Mouse (Mus musculus): ENCODE results near the gene Tmprss7. TPM values are rescaled to one million over a fixed set of nuclear protein-coding genes. Genes with fewer than 3 reads are reported as not detected.

Gene Tmprss7
- polyA plus RNA-seq, 1 experiment: 0.20 TPM

DNA sequence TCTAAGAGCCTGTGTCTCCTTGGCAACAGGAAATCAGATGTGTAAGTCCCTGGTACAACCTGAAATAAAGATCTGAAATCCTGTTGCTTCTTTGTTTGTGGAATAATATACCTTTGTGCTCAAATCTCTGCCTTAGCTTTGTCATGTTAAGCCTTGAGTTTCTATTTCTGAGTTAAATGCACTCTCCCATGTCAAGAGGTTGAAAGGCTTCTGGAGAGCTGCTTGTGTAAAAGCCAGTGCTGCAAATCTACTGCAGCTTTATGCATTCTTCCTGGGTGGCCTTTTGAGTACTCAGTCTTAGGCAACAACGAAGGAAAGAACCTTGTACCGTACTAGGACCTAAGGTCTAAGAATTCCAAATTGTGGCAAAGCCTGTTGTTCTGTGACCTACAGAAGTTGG lies 80.2 kb downstream of the Tmprss7 start:
- no peak overlapping the region for H3K4me3 ChIP-seq (ENCODE audit: low read depth, low read length)
- TF ChIP-seq CTCF (IDR thresholded peaks at IDR 0.05; ENCODE audit: extremely low read depth, insufficient read length, insufficient replicate concordance, low read depth, low read length) (no peak), POLR2A (IDR thresholded peaks at IDR 0.05; ENCODE audit: low read depth, low read length) (no peak)
- no peak overlapping the region for H3K27ac ChIP-seq (ENCODE audit: insufficient read depth, low read depth, low read length)
- H3K36me3 ChIP-seq (ENCODE audit: control insufficient read depth, insufficient read depth, low read length): no peaks in the 10 kb centered on the region
- peaks cover 7% of the 10 kb centered on the region; the same call in 1 of the 2 replicates for H3K4me1 ChIP-seq (ENCODE audit: control insufficient read depth, insufficient read depth, insufficient read length, low read length)
- H3K27me3 ChIP-seq (ENCODE audit: control insufficient read depth, insufficient read depth, low read length): no peaks in the 10 kb centered on the region
- 76% methylated on average over 2 of the region's 2 CpGs for WGBS

GRCm38 (mm10) chr16:45610267-45610666 lies 83.2 kb downstream of the Tmprss7 start, which contains the start of gene Gcsam:
Gcsam (plus strand) TSS chr16:45610380.
- Histone ChIP-seq H3K4me1 (ENCODE audit: control insufficient read depth, insufficient read depth, insufficient read length, low read length) (peaks cover 7% of the 10 kb centered on the region; the same call in 1 of the 2 replicates), H3K27me3 (ENCODE audit: control insufficient read depth, insufficient read depth, low read length) (no peaks in the 10 kb centered on the region), H3K36me3 (ENCODE audit: control insufficient read depth, insufficient read depth, low read length) (no peaks in the 10 kb centered on the region), H3K4me3 (ENCODE audit: low read depth, low read length) (no peak within 1 kb of the TSS), H3K27ac (ENCODE audit: insufficient read depth, low read depth, low read length) (peak within 1 kb of the TSS; percentile 40; the same call in 1 of the 2 replicates)
- TF ChIP-seq CTCF (IDR thresholded peaks at IDR 0.05; ENCODE audit: extremely low read depth, insufficient read length, insufficient replicate concordance, low read depth, low read length): no peak
- no peak for TF ChIP-seq POLR2A (IDR thresholded peaks at IDR 0.05; ENCODE audit: low read depth, low read length)
- WGBS: 27% methylated on average over 4 of the region's 4 CpGs

DNA sequence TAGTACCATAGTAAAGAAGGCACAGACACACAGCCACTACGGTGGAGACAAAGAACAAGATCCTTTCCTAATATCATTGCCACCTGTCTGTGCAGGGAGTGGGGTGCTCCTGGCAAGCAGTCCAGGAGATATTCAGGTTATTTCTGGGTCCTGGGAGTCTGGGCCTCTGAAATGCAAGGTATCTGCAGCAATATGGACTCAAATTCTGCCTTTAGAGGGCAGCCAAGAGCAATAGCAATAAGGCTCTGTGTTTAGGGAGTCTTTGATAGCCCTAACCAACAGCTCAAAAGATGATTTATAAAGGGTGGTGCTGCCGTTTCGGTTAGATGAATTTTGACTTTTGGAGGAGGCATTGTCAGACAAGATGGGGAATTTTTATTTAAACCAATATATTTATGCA lies 84.2 kb downstream of the Tmprss7 start:
- 33% methylated on average over 3 of the region's 3 CpGs for WGBS
- Histone ChIP-seq H3K4me3 (ENCODE audit: low read depth, low read length) (no peak overlapping the region), H3K27me3 (ENCODE audit: control insufficient read depth, insufficient read depth, low read length) (no peaks in the 10 kb centered on the region), H3K27ac (ENCODE audit: insufficient read depth, low read depth, low read length) (peak overlapping the region; percentile 40; the same call in 1 of the 2 replicates), H3K4me1 (ENCODE audit: control insufficient read depth, insufficient read depth, insufficient read length, low read length) (peaks cover 7% of the 10 kb centered on the region; the same call in 1 of the 2 replicates), H3K36me3 (ENCODE audit: control insufficient read depth, insufficient read depth, low read length) (no peaks in the 10 kb centered on the region)
- TF ChIP-seq POLR2A (IDR thresholded peaks at IDR 0.05; ENCODE audit: low read depth, low read length) (no peak), CTCF (IDR thresholded peaks at IDR 0.05; ENCODE audit: extremely low read depth, insufficient read length, insufficient replicate concordance, low read depth, low read length) (peak; percentile 46; the same call in 1 of the 2 replicates)

GRCm38 (mm10) chr16:45608481-45608954 lies 84.9 kb downstream of the Tmprss7 start:
- H3K36me3 ChIP-seq (ENCODE audit: control insufficient read depth, insufficient read depth, low read length): no peaks in the 10 kb centered on the region
- peak overlapping the region; percentile 40 for H3K27ac ChIP-seq (ENCODE audit: insufficient read depth, low read depth, low read length)
- no peak overlapping the region for H3K4me3 ChIP-seq (ENCODE audit: low read depth, low read length)
- H3K27me3 ChIP-seq (ENCODE audit: control insufficient read depth, insufficient read depth, low read length): no peaks in the 10 kb centered on the region
- 7% methylated on average over 4 of the region's 4 CpGs for WGBS
- no peak for TF ChIP-seq POLR2A (IDR thresholded peaks at IDR 0.05; ENCODE audit: low read depth, low read length)
- TF ChIP-seq CTCF (IDR thresholded peaks at IDR 0.05; ENCODE audit: extremely low read depth, insufficient read length, insufficient replicate concordance, low read depth, low read length): no peak
- H3K4me1 ChIP-seq (ENCODE audit: control insufficient read depth, insufficient read depth, insufficient read length, low read length): peaks cover 7% of the 10 kb centered on the region; the same call in 1 of the 2 replicates

Other genes with a start within 250 kb of the Tmprss7 start
- 0.50 and 2.2 TPM in 2 replicates for gene Gm609, start 200.7 kb downstream of the Tmprss7 start, polyA plus RNA-seq (2012; rRNA removed)
- 0.93 and 1.6 TPM in 2 replicates for gene Gm17783, start 161.6 kb downstream of the Tmprss7 start, polyA plus RNA-seq (2012; rRNA removed)
- gene Slc9c1, start 158.3 kb downstream of the Tmprss7 start, polyA plus RNA-seq (2012; rRNA removed): not detected in 2 replicates
- 0.06 and 0.11 TPM in 2 replicates for gene Gcsam, start 83.3 kb downstream of the Tmprss7 start, polyA plus RNA-seq (2012; rRNA removed)
- 1.3 and 2.1 TPM in 2 replicates for gene BC016579, start 39.6 kb downstream of the Tmprss7 start, polyA plus RNA-seq (2012; rRNA removed)
- 0.55 and 0.63 TPM in 2 replicates for gene Tagln3, start 30.9 kb upstream of the Tmprss7 start, polyA plus RNA-seq (2012; rRNA removed)
- 1.1 and 2.4 TPM in 2 replicates for gene Abhd10, start 49.3 kb upstream of the Tmprss7 start, polyA plus RNA-seq (2012; rRNA removed)

Measured in small intestine, adult 2 months (tissue).